Mouse (Mus musculus) ES-Bruce4 (cell line): ENCODE data around the gene Tgm4. TPM values are rescaled to one million over a fixed set of nuclear protein-coding genes. Genes with fewer than 3 reads are reported as not detected.

Experiments used
- H3K27ac ChIP-seq: 2 replicates; pipeline ENCODE4 v1.5.1; 2012; ENCODE audit warnings: low read length, inconsistent platforms; ENCODE audit not compliant: insufficient read depth
- H3K27me3 ChIP-seq: 2 replicates; pipeline ENCODE4 v1.6.1; 2012; ENCODE audit warnings: mild to moderate bottlenecking, low read length, inconsistent platforms; ENCODE audit not compliant: control insufficient read depth, poor library complexity, insufficient read depth, severe bottlenecking
- H3K36me3 ChIP-seq: 2 replicates; pipeline ENCODE4 v1.6.1; 2012; ENCODE audit warnings: inconsistent platforms, mild to moderate bottlenecking, low read length, moderate library complexity; ENCODE audit not compliant: control insufficient read depth, poor library complexity, insufficient read depth, severe bottlenecking
- H3K4me1 ChIP-seq: one replicate; pipeline ENCODE4 v1.8.1; 2011; ENCODE audit warnings: low read length; ENCODE audit not compliant: control insufficient read depth, insufficient read depth
- H3K4me3 ChIP-seq: 2 replicates; pipeline ENCODE4 v1.5.1; 2011; ENCODE audit warnings: low read depth, mild to moderate bottlenecking, low read length
- H3K9ac ChIP-seq: 2 replicates; pipeline ENCODE4 v1.6.1; 2012; ENCODE audit warnings: low read depth, mild to moderate bottlenecking, inconsistent platforms; ENCODE audit not compliant: poor library complexity, severe bottlenecking
- H3K9me3 ChIP-seq: replicated peaks from 2 replicates; pipeline ENCODE4 v1.6.1; 2012; ENCODE audit warnings: mild to moderate bottlenecking, low read length, inconsistent platforms; ENCODE audit not compliant: control insufficient read depth, poor library complexity, insufficient read depth, severe bottlenecking
- CTCF ChIP-seq: IDR thresholded peaks from one replicate; pipeline ENCODE4 v1.8.1; 2011; ENCODE audit warnings: low read depth, low read length
- EP300 ChIP-seq: IDR thresholded peaks from 2 replicates; pipeline ENCODE4 v1.6.1; 2011; ENCODE audit warnings: low read depth, low read length; ENCODE audit not compliant: insufficient read depth
- POLR2A ChIP-seq: IDR thresholded peaks from one replicate; pipeline ENCODE4 v1.8.1; 2011; ENCODE audit warnings: low read length; ENCODE audit not compliant: insufficient read depth
- polyA plus RNA-seq: library from polyadenylated mRNA; stranded (reverse); fragments of >200 nt; gene quantifications from 2 replicates; pipeline ENCODE4 v1.2.4, GENCODE M21; 2011; ENCODE audit warnings: low read depth; ENCODE audit not compliant: missing spikeins, insufficient read depth, insufficient read length

Tgm4 gene
- polyA plus RNA-seq, 1 experiment = not detected

DNA sequence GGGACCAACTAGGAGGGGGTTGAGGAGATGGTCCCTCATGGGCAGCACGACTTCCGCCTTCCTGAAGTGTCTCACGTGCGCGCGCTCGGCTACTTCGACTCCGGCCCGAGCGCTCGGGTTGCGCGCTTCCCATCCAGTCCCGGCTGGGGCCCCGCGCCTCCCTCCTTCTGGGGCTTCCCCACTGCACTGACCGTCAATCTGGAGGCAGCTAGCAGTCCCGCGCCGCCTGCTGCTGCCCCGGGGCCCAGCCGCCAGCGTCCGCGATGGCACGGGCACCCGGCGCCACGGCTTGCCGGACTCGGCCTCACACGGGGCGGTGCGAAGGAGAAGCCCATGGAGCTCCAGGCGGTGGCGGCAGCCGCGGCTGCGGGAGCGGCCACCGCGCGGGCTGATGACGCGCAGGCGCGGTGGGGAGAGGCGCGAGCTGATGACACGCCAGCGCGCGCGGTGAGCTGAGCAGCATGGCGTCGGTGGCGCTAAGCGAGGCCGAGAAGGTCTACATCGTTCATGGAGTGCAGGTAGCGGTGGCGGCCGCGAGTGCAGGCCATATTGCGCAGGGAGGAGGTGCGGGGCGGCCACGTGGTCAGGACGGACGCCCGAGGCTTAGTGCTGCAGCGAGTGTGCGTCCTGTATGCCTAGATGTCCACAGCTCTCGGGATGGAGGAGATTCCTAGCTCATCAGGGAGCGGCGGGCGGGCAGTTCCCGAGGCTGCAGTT, 78.4 kb downstream of the Tgm4 start, which contains the start of the genes Zdhhc3 and Exosc7:
Zdhhc3 (minus strand) TSS at position 401 of the 717 bp plus-strand sequence.
Exosc7 (plus strand) TSS at position 411 of the 717 bp plus-strand sequence.
- Histone ChIP-seq H3K9ac (peak within 1 kb of the TSS; percentile 43), H3K36me3 (no peaks in the 10 kb centered on the region), H3K27me3 (no peaks in the 10 kb centered on the region), H3K4me3 (peak within 1 kb of the TSS; percentile 76), H3K9me3 (no peaks in the 10 kb centered on the region), H3K27ac (no peak within 1 kb of the TSS), H3K4me1 (no peaks in the 10 kb centered on the region)
- TF ChIP-seq POLR2A = peak; percentile 85
- no peak for TF ChIP-seq CTCF
- no peak for TF ChIP-seq EP300

DNA sequence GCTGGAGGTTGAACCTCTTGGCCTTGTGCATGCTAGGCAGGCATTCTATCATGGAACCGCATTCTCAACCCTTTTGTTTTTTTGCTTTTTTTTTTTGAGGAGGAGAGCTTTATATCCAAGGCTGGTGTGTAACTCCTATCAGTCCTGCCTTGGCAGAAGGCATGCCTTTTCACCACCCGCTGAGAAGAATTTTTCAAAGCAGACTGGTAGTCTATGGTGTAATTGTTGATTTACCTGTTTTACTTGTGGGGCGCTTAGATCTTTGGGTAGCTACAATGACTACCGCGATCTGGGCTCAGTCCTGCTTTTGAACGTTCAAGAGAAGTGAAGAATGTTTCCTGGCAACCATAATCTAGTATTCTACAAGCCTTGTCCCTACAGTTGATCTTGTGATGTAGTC, 79.4 kb downstream of the Tgm4 start:
- TF ChIP-seq EP300 = no peak
- no peak for TF ChIP-seq POLR2A
- no peak for TF ChIP-seq CTCF
- Histone ChIP-seq H3K27ac (no peak overlapping the region), H3K4me3 (peak overlapping the region; percentile 76), H3K4me1 (no peaks in the 10 kb centered on the region), H3K36me3 (peaks cover 3% of the 10 kb centered on the region), H3K9ac (peak overlapping the region; percentile 43), H3K9me3 (no peaks in the 10 kb centered on the region), H3K27me3 (no peaks in the 10 kb centered on the region)

DNA sequence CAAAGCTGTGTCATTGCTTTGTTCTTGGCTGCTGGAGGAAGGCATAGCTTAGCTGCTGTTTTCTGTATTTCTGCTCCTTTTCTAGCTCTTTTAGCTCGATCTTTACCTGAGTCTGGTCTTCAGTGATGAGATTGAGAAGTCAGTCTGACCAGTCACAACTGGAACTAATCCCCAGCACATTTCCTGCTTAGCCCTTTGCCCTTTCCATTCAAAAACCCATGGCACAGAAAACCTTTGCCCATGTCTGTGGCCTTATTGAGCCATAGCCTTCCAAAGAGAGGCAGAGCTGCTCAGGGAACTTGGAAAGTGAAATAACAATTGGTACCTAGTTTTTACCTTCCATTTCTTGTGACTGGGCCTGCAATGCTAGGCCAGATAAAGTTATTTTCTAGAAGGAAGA, 81.0 kb downstream of the Tgm4 start:
- H3K4me1 ChIP-seq = no peaks in the 10 kb centered on the region
- no peak overlapping the region for H3K4me3 ChIP-seq
- TF ChIP-seq POLR2A (no peak), CTCF (no peak), EP300 (no peak)
- no peak overlapping the region for H3K9ac ChIP-seq
- H3K27ac ChIP-seq = no peak overlapping the region
- H3K27me3 ChIP-seq = no peaks in the 10 kb centered on the region
- peaks cover 18% of the 10 kb centered on the region for H3K36me3 ChIP-seq
- no peaks in the 10 kb centered on the region for H3K9me3 ChIP-seq

Other genes starting within 250 kb of the Tgm4 start
- 8.0 and 11.0 TPM in 2 replicates for gene Tcaim, start 229.2 kb upstream of the Tgm4 start, polyA plus RNA-seq
- gene Gm35549, start 190.7 kb upstream of the Tgm4 start, polyA plus RNA-seq = not detected in 2 replicates
- gene Zfp445, start 168.7 kb upstream of the Tgm4 start, polyA plus RNA-seq = 92.4 and 107 TPM in 2 replicates
- gene Zkscan7, start 149.0 kb upstream of the Tgm4 start, polyA plus RNA-seq = 3.1 and 3.6 TPM in 2 replicates
- 15.2 and 18.6 TPM in 2 replicates for gene Zfp105, start 111.7 kb upstream of the Tgm4 start, polyA plus RNA-seq
- 19.6 and 22.1 TPM in 2 replicates for gene 1110059G10Rik, start 83.7 kb upstream of the Tgm4 start, polyA plus RNA-seq
- gene Kif15, start 83.7 kb upstream of the Tgm4 start, polyA plus RNA-seq = 192 and 204 TPM in 2 replicates
- gene Tmem42, start 13.4 kb upstream of the Tgm4 start, polyA plus RNA-seq = 2.2 and 3.2 TPM in 2 replicates
- gene Zdhhc3, start 78.5 kb downstream of the Tgm4 start, polyA plus RNA-seq = 48.2 and 51.2 TPM in 2 replicates
- gene Exosc7, start 78.5 kb downstream of the Tgm4 start, polyA plus RNA-seq = 74.7 and 75.4 TPM in 2 replicates
- gene Clec3b, start 116.2 kb downstream of the Tgm4 start, polyA plus RNA-seq = not detected in 2 replicates
- gene Cdcp1, start 181.3 kb downstream of the Tgm4 start, polyA plus RNA-seq = 37.7 and 40.2 TPM in 2 replicates
- 5.2 and 5.4 TPM in 2 replicates for gene Tmem158, start 226.0 kb downstream of the Tgm4 start, polyA plus RNA-seq